Mouse (Mus musculus): ENCODE measurements around the gene Hint2. TPM values are rescaled to one million over a fixed set of nuclear protein-coding genes. Genes with fewer than 3 reads are reported as not detected.

The Hint2 gene
- polyA plus RNA-seq (2014; fragmentation: Nextera tagmentation; extraction: Ambion mirVana), result 107 and 136 TPM in 2 replicates

GRCm38 (mm10) chr4:43656339-43657109, at the start of gene Hint2:
Gene Hint2, minus strand, starts transcription at chr4:43656466.
- Histone ChIP-seq H3K9me3 (ENCODE audit: control insufficient read depth, low read length) (no peaks in the 10 kb centered on the region), H3K4me2 (replicated peaks; ENCODE audit: low read depth, low read length) (peak within 1 kb of the TSS; percentile 66), H3K9ac (ENCODE audit: low read depth, low read length) (peak within 1 kb of the TSS; percentile 90), H3K27me3 (ENCODE audit: control insufficient read depth, insufficient read depth, low read length) (peaks cover 3% of the 10 kb centered on the region; the same call in 1 of the 2 replicates), H3K36me3 (ENCODE audit: control insufficient read depth, insufficient read depth, low read length) (no peaks in the 10 kb centered on the region), H3K27ac (ENCODE audit: low read depth, low read length) (peak within 1 kb of the TSS; percentile 90), H3K4me1 (ENCODE audit: control insufficient read depth, insufficient read depth, low read length) (peaks cover 5% of the 10 kb centered on the region; the same call in 1 of the 2 replicates), H3K4me3 (ENCODE audit: low read length) (peak within 1 kb of the TSS; percentile 86)
- ATAC-seq (ENCODE audit: low FRiP score, low TSS enrichment), result peak; percentile 98
- 2% methylated on average over 34 of the region's 34 CpGs for WGBS

DNA sequence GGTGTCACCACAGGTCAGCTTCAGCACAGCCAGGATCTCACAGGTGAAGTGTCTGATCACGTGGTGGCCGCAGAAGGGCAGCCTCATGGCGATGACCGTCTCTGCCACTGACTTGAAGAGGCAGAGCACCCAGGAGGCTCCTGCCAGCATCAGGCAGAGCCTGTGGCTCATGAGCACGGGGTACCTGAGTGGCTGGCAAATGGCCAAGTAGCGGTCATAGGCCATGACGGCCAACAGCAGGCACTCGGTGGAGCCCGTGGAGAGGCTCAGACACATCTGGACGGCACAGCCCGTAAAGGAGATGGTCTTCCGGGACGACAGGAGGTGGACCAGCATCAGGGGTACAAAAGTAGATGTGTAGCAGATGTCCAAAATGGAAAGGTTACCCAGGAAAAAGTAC, 49.7 kb upstream of the Hint2 start:
- Histone ChIP-seq H3K4me3 (ENCODE audit: low read length) (no peak overlapping the region), H3K27me3 (ENCODE audit: control insufficient read depth, insufficient read depth, low read length) (no peaks in the 10 kb centered on the region), H3K4me2 (replicated peaks; ENCODE audit: low read depth, low read length) (no peak overlapping the region), H3K27ac (ENCODE audit: low read depth, low read length) (no peak overlapping the region), H3K9ac (ENCODE audit: low read depth, low read length) (no peak overlapping the region), H3K9me3 (ENCODE audit: control insufficient read depth, low read length) (no peaks in the 10 kb centered on the region), H3K4me1 (ENCODE audit: control insufficient read depth, insufficient read depth, low read length) (no peaks in the 10 kb centered on the region), H3K36me3 (ENCODE audit: control insufficient read depth, insufficient read depth, low read length) (no peaks in the 10 kb centered on the region)
- no peak for ATAC-seq (ENCODE audit: low FRiP score, low TSS enrichment)
- WGBS, result 72% methylated on average over 13 of the region's 13 CpGs

DNA sequence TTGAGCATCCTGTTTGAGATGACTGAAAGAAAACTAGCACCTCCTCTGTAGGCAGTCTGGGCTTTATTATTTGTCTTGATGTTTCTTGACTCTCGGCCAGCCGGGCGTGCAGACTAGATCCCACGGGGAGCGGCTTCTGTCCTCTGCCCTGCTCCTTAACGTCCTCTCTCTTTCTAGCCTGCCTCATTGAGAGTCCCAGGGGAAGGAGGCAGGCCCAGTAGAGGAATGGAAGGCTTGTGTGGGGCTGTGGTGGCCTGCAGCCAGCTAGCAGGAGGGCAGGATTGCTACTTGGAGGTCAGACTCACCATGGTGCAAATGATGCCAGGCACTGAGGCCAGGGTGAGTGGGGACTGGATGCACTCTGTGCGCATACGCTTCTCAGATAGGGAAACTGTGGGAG, 47.6 kb upstream of the Hint2 start:
- H3K27ac ChIP-seq (ENCODE audit: low read depth, low read length), result no peak overlapping the region
- no peak for ATAC-seq (ENCODE audit: low FRiP score, low TSS enrichment)

DNA sequence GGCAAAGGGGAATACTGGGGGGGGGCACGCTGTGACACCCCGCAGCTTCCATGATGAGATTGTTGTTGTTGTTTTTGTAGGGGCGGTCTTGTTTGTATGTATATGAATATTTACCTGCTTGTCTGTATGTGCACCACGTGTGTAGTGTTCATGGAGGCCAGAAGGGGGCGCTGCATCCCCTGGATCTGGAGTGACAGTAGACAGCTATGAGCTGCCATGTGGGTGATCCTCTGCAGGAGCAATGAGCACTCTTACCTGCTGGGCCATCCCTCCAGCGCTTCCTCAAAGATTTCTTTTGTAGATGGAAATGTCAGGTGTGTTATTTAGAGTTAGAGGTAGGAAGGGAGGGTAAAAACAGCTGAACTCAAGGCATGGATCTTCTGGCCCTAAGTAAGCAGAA, 47.2 kb upstream of the Hint2 start:
- WGBS, result 72% methylated on average over 6 of the region's 6 CpGs
- no peaks in the 10 kb centered on the region for H3K36me3 ChIP-seq (ENCODE audit: control insufficient read depth, insufficient read depth, low read length)
- H3K4me3 ChIP-seq (ENCODE audit: low read length), result no peak overlapping the region
- H3K27ac ChIP-seq (ENCODE audit: low read depth, low read length), result no peak overlapping the region
- no peak for ATAC-seq (ENCODE audit: low FRiP score, low TSS enrichment)
- H3K9ac ChIP-seq (ENCODE audit: low read depth, low read length), result no peak overlapping the region
- H3K27me3 ChIP-seq (ENCODE audit: control insufficient read depth, insufficient read depth, low read length), result no peaks in the 10 kb centered on the region
- no peak overlapping the region for H3K4me2 ChIP-seq (replicated peaks; ENCODE audit: low read depth, low read length)
- H3K4me1 ChIP-seq (ENCODE audit: control insufficient read depth, insufficient read depth, low read length), result no peaks in the 10 kb centered on the region
- H3K9me3 ChIP-seq (ENCODE audit: control insufficient read depth, low read length), result no peaks in the 10 kb centered on the region

More for the DNA sequence above, 47.6 kb upstream of the Hint2 start:
- Histone ChIP-seq H3K4me2 (replicated peaks; ENCODE audit: low read depth, low read length) (no peak overlapping the region), H3K9ac (ENCODE audit: low read depth, low read length) (no peak overlapping the region), H3K4me1 (ENCODE audit: control insufficient read depth, insufficient read depth, low read length) (no peaks in the 10 kb centered on the region), H3K27me3 (ENCODE audit: control insufficient read depth, insufficient read depth, low read length) (no peaks in the 10 kb centered on the region), H3K4me3 (ENCODE audit: low read length) (no peak overlapping the region), H3K9me3 (ENCODE audit: control insufficient read depth, low read length) (no peaks in the 10 kb centered on the region), H3K36me3 (ENCODE audit: control insufficient read depth, insufficient read depth, low read length) (no peaks in the 10 kb centered on the region)
- 53% methylated on average over 8 of the region's 8 CpGs for WGBS

DNA sequence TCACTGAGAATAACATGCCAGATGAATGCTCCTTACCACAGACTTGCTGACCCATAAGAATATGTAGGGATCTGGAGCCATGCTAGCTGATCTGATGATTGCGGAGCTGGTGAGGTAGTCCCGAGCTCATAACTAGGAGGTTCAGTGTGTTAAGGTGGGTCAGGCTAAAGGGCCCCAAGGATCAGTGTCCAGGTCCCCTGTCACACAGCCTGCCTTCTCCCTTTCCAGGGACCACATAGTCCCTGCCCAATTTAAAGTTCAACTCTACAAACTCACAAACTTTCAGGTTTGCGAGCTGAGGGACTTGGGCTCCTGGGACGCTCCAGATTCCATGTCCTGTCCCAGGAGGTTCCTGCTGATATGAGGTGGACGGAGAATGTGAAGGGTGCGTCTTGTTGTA, 44.4 kb upstream of the Hint2 start, which contains the start of gene Olfr70:
Olfr70 (minus strand) TSS at position 101 of the 400 bp plus-strand sequence.
- no peak within 1 kb of the TSS for H3K9ac ChIP-seq (ENCODE audit: low read depth, low read length)
- no peaks in the 10 kb centered on the region for H3K4me1 ChIP-seq (ENCODE audit: control insufficient read depth, insufficient read depth, low read length)
- no peak within 1 kb of the TSS for H3K4me3 ChIP-seq (ENCODE audit: low read length)
- no peaks in the 10 kb centered on the region for H3K36me3 ChIP-seq (ENCODE audit: control insufficient read depth, insufficient read depth, low read length)
- H3K27me3 ChIP-seq (ENCODE audit: control insufficient read depth, insufficient read depth, low read length), result no peaks in the 10 kb centered on the region
- WGBS, result 91% methylated on average over 6 of the region's 6 CpGs
- no peaks in the 10 kb centered on the region for H3K9me3 ChIP-seq (ENCODE audit: control insufficient read depth, low read length)
- H3K4me2 ChIP-seq (replicated peaks; ENCODE audit: low read depth, low read length), result no peak within 1 kb of the TSS
- no peak within 1 kb of the TSS for H3K27ac ChIP-seq (ENCODE audit: low read depth, low read length)
- no peak for ATAC-seq (ENCODE audit: low FRiP score, low TSS enrichment)

GRCm38 (mm10) chr4:43696561-43696960, 40.3 kb upstream of the Hint2 start:
- no peaks in the 10 kb centered on the region for H3K36me3 ChIP-seq (ENCODE audit: control insufficient read depth, insufficient read depth, low read length)
- no peak overlapping the region for H3K27ac ChIP-seq (ENCODE audit: low read depth, low read length)
- H3K27me3 ChIP-seq (ENCODE audit: control insufficient read depth, insufficient read depth, low read length), result no peaks in the 10 kb centered on the region
- WGBS, result 91% methylated on average over 13 of the region's 13 CpGs
- H3K9me3 ChIP-seq (ENCODE audit: control insufficient read depth, low read length), result no peaks in the 10 kb centered on the region
- H3K4me2 ChIP-seq (replicated peaks; ENCODE audit: low read depth, low read length), result no peak overlapping the region
- no peak overlapping the region for H3K4me3 ChIP-seq (ENCODE audit: low read length)
- H3K4me1 ChIP-seq (ENCODE audit: control insufficient read depth, insufficient read depth, low read length), result no peaks in the 10 kb centered on the region
- no peak overlapping the region for H3K9ac ChIP-seq (ENCODE audit: low read depth, low read length)
- no peak for ATAC-seq (ENCODE audit: low FRiP score, low TSS enrichment)

GRCm38 (mm10) chr4:43695249-43695671, 39.0 kb upstream of the Hint2 start:
- no peaks in the 10 kb centered on the region for H3K36me3 ChIP-seq (ENCODE audit: control insufficient read depth, insufficient read depth, low read length)
- no peak overlapping the region for H3K4me3 ChIP-seq (ENCODE audit: low read length)
- H3K4me2 ChIP-seq (replicated peaks; ENCODE audit: low read depth, low read length), result no peak overlapping the region
- H3K9me3 ChIP-seq (ENCODE audit: control insufficient read depth, low read length), result no peaks in the 10 kb centered on the region
- H3K9ac ChIP-seq (ENCODE audit: low read depth, low read length), result no peak overlapping the region
- no peak overlapping the region for H3K27ac ChIP-seq (ENCODE audit: low read depth, low read length)
- ATAC-seq (ENCODE audit: low FRiP score, low TSS enrichment), result no peak
- no peaks in the 10 kb centered on the region for H3K27me3 ChIP-seq (ENCODE audit: control insufficient read depth, insufficient read depth, low read length)
- 33% methylated on average over 9 of the region's 9 CpGs for WGBS
- no peaks in the 10 kb centered on the region for H3K4me1 ChIP-seq (ENCODE audit: control insufficient read depth, insufficient read depth, low read length)

GRCm38 (mm10) chr4:43694439-43695248, 38.4 kb upstream of the Hint2 start:
- Histone ChIP-seq H3K4me2 (replicated peaks; ENCODE audit: low read depth, low read length) (no peak overlapping the region), H3K9ac (ENCODE audit: low read depth, low read length) (no peak overlapping the region), H3K4me3 (ENCODE audit: low read length) (no peak overlapping the region), H3K4me1 (ENCODE audit: control insufficient read depth, insufficient read depth, low read length) (no peaks in the 10 kb centered on the region), H3K27me3 (ENCODE audit: control insufficient read depth, insufficient read depth, low read length) (no peaks in the 10 kb centered on the region), H3K27ac (ENCODE audit: low read depth, low read length) (no peak overlapping the region), H3K36me3 (ENCODE audit: control insufficient read depth, insufficient read depth, low read length) (no peaks in the 10 kb centered on the region), H3K9me3 (ENCODE audit: control insufficient read depth, low read length) (no peaks in the 10 kb centered on the region)
- 84% methylated on average over 1 of the region's 1 CpGs for WGBS
- no peak for ATAC-seq (ENCODE audit: low FRiP score, low TSS enrichment)

DNA sequence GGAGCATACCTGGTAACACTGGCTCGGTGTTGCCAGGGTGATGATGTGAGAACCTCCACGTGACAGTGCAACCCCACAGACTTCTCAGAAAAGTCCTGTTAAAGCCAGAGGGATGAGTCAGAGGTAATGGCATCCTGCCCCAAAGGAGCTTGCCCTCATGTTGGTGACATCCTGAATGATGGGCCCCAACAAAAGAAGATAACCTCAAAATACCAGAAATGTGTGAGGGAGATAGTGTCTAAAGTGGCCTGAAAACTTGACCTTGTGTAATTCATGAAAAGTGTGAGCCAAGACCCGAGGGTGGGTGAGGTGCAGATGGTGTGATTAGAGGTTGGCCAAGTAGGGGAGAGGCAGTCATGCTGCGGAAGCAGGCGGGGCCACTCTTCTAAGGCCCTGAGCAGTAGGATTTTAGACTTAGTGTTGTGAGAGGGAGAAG, 37.6 kb upstream of the Hint2 start:
- Histone ChIP-seq H3K4me1 (ENCODE audit: control insufficient read depth, insufficient read depth, low read length) (no peaks in the 10 kb centered on the region), H3K9ac (ENCODE audit: low read depth, low read length) (no peak overlapping the region)

More for the DNA sequence above, 37.6 kb upstream of the Hint2 start:
- no peak overlapping the region for H3K4me2 ChIP-seq (replicated peaks; ENCODE audit: low read depth, low read length)
- WGBS, result 77% methylated on average over 5 of the region's 5 CpGs
- no peak overlapping the region for H3K27ac ChIP-seq (ENCODE audit: low read depth, low read length)
- H3K4me3 ChIP-seq (ENCODE audit: low read length), result no peak overlapping the region
- H3K9me3 ChIP-seq (ENCODE audit: control insufficient read depth, low read length), result no peaks in the 10 kb centered on the region
- no peaks in the 10 kb centered on the region for H3K27me3 ChIP-seq (ENCODE audit: control insufficient read depth, insufficient read depth, low read length)
- no peaks in the 10 kb centered on the region for H3K36me3 ChIP-seq (ENCODE audit: control insufficient read depth, insufficient read depth, low read length)
- ATAC-seq (ENCODE audit: low FRiP score, low TSS enrichment), result no peak
